Mouse (Mus musculus) neural tube, embryonic 11.5 days (tissue): Measurements from ENCODE around the gene Map3k7cl. TPM values are rescaled to one million over a fixed set of nuclear protein-coding genes. Genes with fewer than 3 reads are reported as not detected.

ENCODE experiments used
- ATAC-seq: fragments of 200-750 bp; cut with Nextera tagmentation; 2 replicates; pipeline ENCODE4 v1.8.0; 2017; ENCODE audit warnings: moderate number of reproducible peaks, mild to moderate bottlenecking, moderate TSS enrichment, moderate library complexity; ENCODE audit not compliant: insufficient read depth, low FRiP score, low TSS enrichment
- DNase-seq: peaks from one replicate; pipeline ENCODE4 v3.0.0-alpha.2; 2015; ENCODE audit warnings: low spot score
- H3K27ac ChIP-seq: fragments of 300-500 bp; sonication (generic); 2 replicates; pipeline ENCODE4 v1.5.1; 2014; ENCODE audit warnings: low read depth, mild to moderate bottlenecking, low read length
- H3K27me3 ChIP-seq: fragments of 300-500 bp; sonication (generic); 2 replicates; pipeline ENCODE4 v1.6.1; 2014; ENCODE audit warnings: mild to moderate bottlenecking, low read length, mixed read lengths; ENCODE audit not compliant: control insufficient read depth, insufficient read depth
- H3K36me3 ChIP-seq: fragments of 300-500 bp; sonication (generic); 2 replicates; pipeline ENCODE4 v1.6.1; 2014; ENCODE audit warnings: mild to moderate bottlenecking, low read length, moderate library complexity, mixed read lengths; ENCODE audit not compliant: control insufficient read depth, insufficient read depth
- H3K4me1 ChIP-seq: fragments of 300-500 bp; sonication (generic); 2 replicates; pipeline ENCODE4 v1.6.1; 2014; ENCODE audit warnings: low read length, mixed read lengths; ENCODE audit not compliant: control insufficient read depth, insufficient read depth
- H3K4me2 ChIP-seq: fragments of 300-500 bp; sonication (generic); 2 replicates; pipeline ENCODE4 v1.6.1; 2014; ENCODE audit warnings: low read depth, mild to moderate bottlenecking, moderate library complexity
- H3K4me3 ChIP-seq: fragments of 300-500 bp; sonication (generic); 2 replicates; pipeline ENCODE4 v1.5.1; 2014; ENCODE audit warnings: low read depth, low read length
- H3K9ac ChIP-seq: fragments of 300-500 bp; sonication (generic); 2 replicates; pipeline ENCODE4 v1.6.1; 2014; ENCODE audit warnings: mild to moderate bottlenecking, low read length
- H3K9me3 ChIP-seq: fragments of 300-500 bp; sonication (generic); 2 replicates; pipeline ENCODE4 v1.6.1; 2016; ENCODE audit warnings: low read length; ENCODE audit not compliant: control insufficient read depth
- WGBS: fragments of 180-500 bp; shearing (Covaris S2); extraction: QIAGEN DNeasy Blood & Tissue Kit; methylation state at CpG from one replicate; pipeline ENCODE4 v1.1.7; 2014; 5-methylcytosine and 5-hydroxymethylcytosine counted together
- polyA plus RNA-seq: library from polyadenylated mRNA; unstranded; fragments of >200 nt; fragmentation: Nextera tagmentation; extraction: Ambion mirVana; gene quantifications from 2 replicates; pipeline ENCODE4 v1.2.1, GENCODE M21; 2014

Gene Map3k7cl
- polyA plus RNA-seq, 1 experiment from 2014 or later = not detected

GRCm38 (mm10) chr16:87578881-87579280 lies 25.8 kb downstream of the Map3k7cl start:
- no peak overlapping the region for H3K4me2 ChIP-seq
- 83% methylated on average over 7 of the region's 7 CpGs for WGBS
- H3K27ac ChIP-seq = no peak overlapping the region
- no peaks in the 10 kb centered on the region for H3K36me3 ChIP-seq
- H3K9me3 ChIP-seq = no peaks in the 10 kb centered on the region
- H3K4me3 ChIP-seq = no peak overlapping the region
- no peaks in the 10 kb centered on the region for H3K27me3 ChIP-seq
- H3K9ac ChIP-seq = no peak overlapping the region
- no peaks in the 10 kb centered on the region for H3K4me1 ChIP-seq
- DNase-seq = no peak
- no peak for ATAC-seq

GRCm38 (mm10) chr16:87579462-87579861 lies 26.3 kb downstream of the Map3k7cl start:
- Histone ChIP-seq H3K27ac (no peak overlapping the region), H3K4me3 (no peak overlapping the region), H3K4me1 (no peaks in the 10 kb centered on the region), H3K9me3 (no peaks in the 10 kb centered on the region), H3K4me2 (no peak overlapping the region), H3K36me3 (no peaks in the 10 kb centered on the region), H3K9ac (no peak overlapping the region), H3K27me3 (no peaks in the 10 kb centered on the region)
- 88% methylated on average over 14 of the region's 14 CpGs for WGBS
- ATAC-seq = no peak
- no peak for DNase-seq

- no peak for ATAC-seq
- Histone ChIP-seq H3K27me3 (no peaks in the 10 kb centered on the region), H3K9ac (no peak overlapping the region), H3K36me3 (no peaks in the 10 kb centered on the region), H3K27ac (no peak overlapping the region), H3K9me3 (no peaks in the 10 kb centered on the region), H3K4me1 (no peaks in the 10 kb centered on the region), H3K4me2 (no peak overlapping the region), H3K4me3 (no peak overlapping the region)
- DNase-seq = no peak
- 90% methylated on average over 6 of the region's 6 CpGs for WGBS
Observed at GRCm38 (mm10) chr16:87582776-87583175, 29.6 kb downstream of the Map3k7cl start.

GRCm38 (mm10) chr16:87584618-87585017 lies 31.5 kb downstream of the Map3k7cl start:
- no peaks in the 10 kb centered on the region for H3K9me3 ChIP-seq
- ATAC-seq (no peak), DNase-seq (no peak)
- H3K36me3 ChIP-seq = no peaks in the 10 kb centered on the region
- no peaks in the 10 kb centered on the region for H3K4me1 ChIP-seq
- no peak overlapping the region for H3K9ac ChIP-seq
- H3K4me2 ChIP-seq = no peak overlapping the region
- no peak overlapping the region for H3K27ac ChIP-seq
- 86% methylated on average over 7 of the region's 7 CpGs for WGBS
- H3K27me3 ChIP-seq = no peaks in the 10 kb centered on the region
- H3K4me3 ChIP-seq = no peak overlapping the region

- WGBS = 94% methylated on average over 8 of the region's 8 CpGs
- H3K4me3 ChIP-seq = no peak overlapping the region
- no peak overlapping the region for H3K9ac ChIP-seq
- no peaks in the 10 kb centered on the region for H3K27me3 ChIP-seq
- no peaks in the 10 kb centered on the region for H3K4me1 ChIP-seq
- no peak overlapping the region for H3K27ac ChIP-seq
- H3K36me3 ChIP-seq = no peaks in the 10 kb centered on the region
- no peaks in the 10 kb centered on the region for H3K9me3 ChIP-seq
- no peak overlapping the region for H3K4me2 ChIP-seq
- DNase-seq = no peak
- no peak for ATAC-seq
Observed at GRCm38 (mm10) chr16:87585548-87586262, 32.6 kb downstream of the Map3k7cl start.

GRCm38 (mm10) chr16:87587843-87588242 lies 34.7 kb downstream of the Map3k7cl start:
- WGBS = 81% methylated on average over 8 of the region's 8 CpGs
- H3K36me3 ChIP-seq = no peaks in the 10 kb centered on the region
- no peak for DNase-seq
- H3K9ac ChIP-seq = no peak overlapping the region
- no peak overlapping the region for H3K27ac ChIP-seq
- no peak overlapping the region for H3K4me3 ChIP-seq
- no peak overlapping the region for H3K4me2 ChIP-seq
- no peaks in the 10 kb centered on the region for H3K27me3 ChIP-seq
- 0 out of 2 replicates have a peak, but pooled peaks have one; percentile 35 for ATAC-seq
- H3K4me1 ChIP-seq = no peaks in the 10 kb centered on the region
- H3K9me3 ChIP-seq = no peaks in the 10 kb centered on the region

GRCm38 (mm10) chr16:87594145-87594544 lies 41.0 kb downstream of the Map3k7cl start:
- no peaks in the 10 kb centered on the region for H3K4me1 ChIP-seq
- no peak overlapping the region for H3K4me3 ChIP-seq
- H3K9me3 ChIP-seq = no peaks in the 10 kb centered on the region
- 74% methylated on average over 10 of the region's 10 CpGs for WGBS
- ATAC-seq = no peak
- DNase-seq = no peak
- H3K27me3 ChIP-seq = no peaks in the 10 kb centered on the region
- no peaks in the 10 kb centered on the region for H3K36me3 ChIP-seq
- no peak overlapping the region for H3K4me2 ChIP-seq
- H3K27ac ChIP-seq = no peak overlapping the region
- H3K9ac ChIP-seq = no peak overlapping the region

- no peak for ATAC-seq
- no peak overlapping the region for H3K27ac ChIP-seq
- H3K9me3 ChIP-seq = no peaks in the 10 kb centered on the region
- no peak overlapping the region for H3K4me3 ChIP-seq
- no peak overlapping the region for H3K4me2 ChIP-seq
- no peaks in the 10 kb centered on the region for H3K27me3 ChIP-seq
- H3K36me3 ChIP-seq = no peaks in the 10 kb centered on the region
- no peak overlapping the region for H3K9ac ChIP-seq
- DNase-seq = no peak
- 90% methylated on average over 10 of the region's 12 CpGs for WGBS
- H3K4me1 ChIP-seq = no peaks in the 10 kb centered on the region
Observed at GRCm38 (mm10) chr16:87595149-87595548, 42.0 kb downstream of the Map3k7cl start.

GRCm38 (mm10) chr16:87602717-87603526 lies 49.8 kb downstream of the Map3k7cl start:
- ATAC-seq = no peak
- Histone ChIP-seq H3K9ac (no peak overlapping the region), H3K36me3 (no peaks in the 10 kb centered on the region), H3K4me1 (no peaks in the 10 kb centered on the region), H3K9me3 (no peaks in the 10 kb centered on the region), H3K4me3 (no peak overlapping the region), H3K27ac (no peak overlapping the region), H3K27me3 (no peaks in the 10 kb centered on the region), H3K4me2 (no peak overlapping the region)
- 68% methylated on average over 17 of the region's 17 CpGs for WGBS
- DNase-seq = no peak
